Mouse (Mus musculus): ENCODE measurements at regions not wholly inside any gene's neighbourhood (a gene's known extent, or its start where the extent isn't known, plus 50 kb on each side); places are given as distances from the start of the nearest gene placed in this dataset.
"Not testable (repeated sequence)": the region's sequence is repeated elsewhere in the genome, so short reads cannot be mapped to it uniquely, and the experiment has no call there.

DNA sequence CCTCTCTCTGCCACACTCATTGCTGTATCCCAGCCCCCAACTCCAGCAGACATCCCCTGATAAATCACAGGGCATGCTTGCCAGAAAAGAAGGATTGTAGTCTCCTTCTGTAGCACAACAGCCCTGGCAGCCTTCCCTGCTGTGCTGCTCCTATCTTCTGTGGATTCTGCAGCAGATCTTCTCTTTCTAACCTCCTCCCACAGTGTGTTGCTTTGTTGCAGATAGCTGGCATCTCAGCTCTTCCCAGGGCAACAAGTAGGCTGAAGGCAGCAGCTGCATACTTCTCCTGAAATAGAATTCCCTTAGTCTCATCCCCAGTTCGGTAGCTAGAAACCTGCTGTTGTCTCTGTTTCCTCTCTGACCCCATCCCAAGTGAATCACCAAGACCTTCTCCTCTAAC, 77.7 kb downstream of the Amer1 start:
- DNase-seq: no peak

DNA sequence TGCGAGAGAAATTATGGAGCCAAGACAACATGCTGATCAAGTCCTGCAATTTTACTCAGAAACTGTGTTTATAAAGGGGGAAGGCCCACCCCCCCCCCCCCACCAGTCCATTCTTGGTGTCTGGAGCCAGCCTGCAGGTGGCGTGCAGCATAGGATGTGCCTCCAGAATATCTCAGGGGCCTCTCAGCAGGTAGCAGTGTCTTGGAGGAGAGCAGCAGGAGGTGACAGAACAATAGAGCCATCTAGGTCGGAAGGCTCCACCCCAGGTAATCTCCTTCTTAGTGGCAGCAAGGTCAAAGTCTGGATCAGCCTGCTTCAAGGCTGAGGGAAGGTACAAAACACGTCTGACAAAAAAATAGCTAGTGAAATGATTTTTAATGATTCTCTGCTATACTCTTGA, 79.3 kb downstream of the Amer1 start:
- not testable (repeated sequence) for DNase-seq

DNA sequence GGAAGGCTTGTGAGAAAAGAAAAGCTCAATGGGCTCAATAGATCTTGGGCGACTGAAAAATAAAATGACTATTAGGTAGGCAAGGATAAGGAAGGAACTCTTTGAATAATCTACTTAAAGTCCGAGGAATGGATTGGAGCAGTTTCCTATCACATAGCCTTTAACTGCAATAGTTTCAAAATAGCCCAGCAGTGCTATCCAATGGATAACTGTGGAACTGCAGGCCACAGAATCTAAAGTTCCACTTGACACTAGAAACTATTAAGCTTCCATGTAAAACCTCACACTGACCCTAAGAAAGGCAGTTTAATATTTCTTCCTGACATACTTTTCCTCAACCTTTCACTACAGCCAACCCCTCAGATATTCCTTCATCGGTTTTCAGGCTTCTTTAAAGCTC, 85.6 kb downstream of the Amer1 start:
- peak; percentile 30 to 44 for DNase-seq
